Comparison of ENCODE assay signal across 9 mouse cellular contexts in the genomic region with DNA sequence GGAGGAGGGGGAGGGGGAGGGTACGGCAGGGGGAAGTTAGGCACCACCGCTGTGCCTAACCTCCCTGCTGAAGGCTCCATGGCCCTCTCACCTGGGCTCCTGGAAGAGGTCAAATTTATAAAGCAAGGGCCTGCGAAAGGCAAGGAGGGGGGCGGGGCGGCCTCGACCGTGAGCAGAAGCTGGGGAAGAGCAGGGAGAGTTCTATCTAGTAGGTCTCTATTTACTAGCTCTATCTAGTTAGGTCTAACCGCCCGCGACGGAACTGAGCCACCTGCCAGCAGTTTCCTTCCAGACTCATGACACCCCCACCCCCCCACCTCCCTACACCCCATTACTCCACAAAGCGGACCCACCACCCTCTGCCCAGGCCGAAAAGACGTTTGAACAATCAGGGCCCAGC. TPM values are rescaled to one million over a fixed set of nuclear protein-coding genes. Genes with fewer than 3 reads are reported as not detected.
DNase-seq lines count a peak whose midpoint lies in the region; ATAC-seq lines count a peak whose summit lies in the region.
"Had no signal": no experiment of that assay in that cellular context is flagged by ENCODE, and none has a peak within 500 bp of the region (broad histone marks: within the 10 kb centered on the region; RNA-seq: fewer than 3 reads in every experiment).

No protein-coding gene starts in this region.

- no peaks in the 10 kb centered on the region for H3K9me3 ChIP-seq in heart, embryonic 10.5 days
- no peaks in the 10 kb centered on the region for H3K9me3 ChIP-seq in hindbrain, embryonic 16.5 days (ENCODE audit: control insufficient read depth, low read length)
- no peaks in the 10 kb centered on the region for H3K9me3 ChIP-seq in midbrain, embryonic 16.5 days (replicated peaks; ENCODE audit: control insufficient read depth, low read length, poor library complexity, severe bottlenecking)

- peak overlapping the region; percentile 92 for H3K27ac ChIP-seq in heart, embryonic 10.5 days
- no peak overlapping the region for H3K27ac ChIP-seq in hindbrain, embryonic 16.5 days (ENCODE audit: low read depth, low read length)
- no peak overlapping the region for H3K27ac ChIP-seq in midbrain, embryonic 16.5 days (ENCODE audit: low read length)

- 17% methylated on average over 14 of the region's 14 CpGs for WGBS in heart, embryonic 10.5 days
- 27% methylated on average over 14 of the region's 14 CpGs for WGBS in hindbrain, embryonic 16.5 days
- WGBS in midbrain, embryonic 16.5 days = 25% methylated on average over 14 of the region's 14 CpGs

- H3K9ac ChIP-seq in hindbrain, embryonic 16.5 days (ENCODE audit: low read depth, low read length) = no peak overlapping the region; the same call in 1 of the 2 replicates
- no peak overlapping the region for H3K9ac ChIP-seq in midbrain, embryonic 16.5 days (ENCODE audit: low read depth, low read length)

- peaks cover 7% of the 10 kb centered on the region; the same call in 1 of the 2 replicates for H3K36me3 ChIP-seq in heart, embryonic 10.5 days
- no peaks in the 10 kb centered on the region for H3K36me3 ChIP-seq in hindbrain, embryonic 16.5 days (ENCODE audit: control insufficient read depth, insufficient read depth, low read length)
- no peaks in the 10 kb centered on the region for H3K36me3 ChIP-seq in midbrain, embryonic 16.5 days (ENCODE audit: control insufficient read depth, insufficient read depth, low read length)

- peaks cover 34% of the 10 kb centered on the region for H3K4me1 ChIP-seq in heart, embryonic 10.5 days
- H3K4me1 ChIP-seq in hindbrain, embryonic 16.5 days (ENCODE audit: control insufficient read depth, insufficient read depth, low read depth, low read length) = peaks cover 12% of the 10 kb centered on the region
- peaks cover 9% of the 10 kb centered on the region for H3K4me1 ChIP-seq in midbrain, embryonic 16.5 days (ENCODE audit: control insufficient read depth, insufficient read depth, low read length)

- DNase-seq in heart, embryonic 10.5 days (ENCODE audit: low spot score) = no peak
- no peak for DNase-seq in heart, adult 9 months (ENCODE audit: low spot score in 2 of 2)
- peak; percentile 6 for DNase-seq in T-cell, adult 2 months (ENCODE audit: low spot score)
- no peak for DNase-seq in retina, embryonic 14.5 days (ENCODE audit: low spot score)
- no peak for DNase-seq in gastrocnemius, postnatal 36 days
- DNase-seq: spleen, adult 18-20 months had no signal

- H3K4me2 ChIP-seq in hindbrain, embryonic 16.5 days (ENCODE audit: low read length) = peak overlapping the region; percentile 44
- peak overlapping the region; percentile 54 for H3K4me2 ChIP-seq in midbrain, embryonic 16.5 days (ENCODE audit: low read length)

- peaks cover 21% of the 10 kb centered on the region; the same call in 1 of the 2 replicates for H3K27me3 ChIP-seq in heart, embryonic 10.5 days (ENCODE audit: insufficient read depth, poor library complexity, severe bottlenecking)
- H3K27me3 ChIP-seq in hindbrain, embryonic 16.5 days (replicated peaks; ENCODE audit: control insufficient read depth, insufficient read depth, low read length) = no peaks in the 10 kb centered on the region
- peaks cover 13% of the 10 kb centered on the region; the same call in 1 of the 2 replicates for H3K27me3 ChIP-seq in midbrain, embryonic 16.5 days (ENCODE audit: control insufficient read depth, insufficient read depth, low read depth, low read length)

- peak overlapping the region; percentile 65 for H3K4me3 ChIP-seq in heart, embryonic 10.5 days
- H3K4me3 ChIP-seq in hindbrain, embryonic 16.5 days (ENCODE audit: low read length) = no peak overlapping the region; the same call in 1 of the 2 replicates
- no peak overlapping the region for H3K4me3 ChIP-seq in midbrain, embryonic 16.5 days (ENCODE audit: low read depth, low read length)

- intact Hi-C loops in gastrocnemius, postnatal 36 days (cut with DNase I) = no loop called here

- peak; percentile 16; the same call in 1 of the 2 replicates for ATAC-seq in hindbrain, embryonic 16.5 days
- 0 out of 2 replicates have a peak, but pooled peaks have one; percentile 23 for ATAC-seq in midbrain, embryonic 16.5 days
- ATAC-seq in frontal cortex, adult (ENCODE audit: low TSS enrichment) = no peak

RNA-seq across cellular contexts. Expression of a gene that starts 56.4 kb away (rescaled TPM):
- polyA plus RNA-seq in heart, embryonic 10.5 days (2016; fragmentation: Nextera tagmentation; extraction: Ambion mirVana) = 49.8 and 75.4 TPM in 2 replicates
- 13.5 and 13.7 TPM in 2 replicates for polyA plus RNA-seq in hindbrain, embryonic 16.5 days (2015; fragmentation: Nextera tagmentation; extraction: Ambion mirVana)
- polyA plus RNA-seq in midbrain, embryonic 16.5 days (2015; fragmentation: Nextera tagmentation; extraction: Ambion mirVana) = 8.2 and 11.8 TPM in 2 replicates
- 100 to 1,000 TPM; 194 to 248 TPM for total RNA-seq in gastrocnemius, postnatal 36 days (2021)

RNA-seq across cellular contexts. Expression of a gene that starts 57.5 kb away (rescaled TPM):
- 0.16 and 0.23 TPM in 2 replicates for polyA plus RNA-seq in heart, embryonic 10.5 days (2016; fragmentation: Nextera tagmentation; extraction: Ambion mirVana)
- polyA plus RNA-seq in hindbrain, embryonic 16.5 days (2015; fragmentation: Nextera tagmentation; extraction: Ambion mirVana) = 0.14 and 0.35 TPM in 2 replicates
- polyA plus RNA-seq in midbrain, embryonic 16.5 days (2015; fragmentation: Nextera tagmentation; extraction: Ambion mirVana) = 0.17 and 0.49 TPM in 2 replicates
- total RNA-seq in gastrocnemius, postnatal 36 days (2021) = under 1 TPM in 1 of 2 experiments, not detected in 1; 0.10 TPM
